Mouse (Mus musculus) ovary, postnatal 36 days (tissue): Measurements from ENCODE around the gene Adamts6.
A peak's percentile ranks its signal among the peaks of the same experiment; 100 is the strongest.

Experiments used
- DNase-seq: peaks from one replicate; pipeline ENCODE4 v3.0.0; 2022; ENCODE audit warnings: low spot score, mixed read lengths

Gene Adamts6

DNA sequence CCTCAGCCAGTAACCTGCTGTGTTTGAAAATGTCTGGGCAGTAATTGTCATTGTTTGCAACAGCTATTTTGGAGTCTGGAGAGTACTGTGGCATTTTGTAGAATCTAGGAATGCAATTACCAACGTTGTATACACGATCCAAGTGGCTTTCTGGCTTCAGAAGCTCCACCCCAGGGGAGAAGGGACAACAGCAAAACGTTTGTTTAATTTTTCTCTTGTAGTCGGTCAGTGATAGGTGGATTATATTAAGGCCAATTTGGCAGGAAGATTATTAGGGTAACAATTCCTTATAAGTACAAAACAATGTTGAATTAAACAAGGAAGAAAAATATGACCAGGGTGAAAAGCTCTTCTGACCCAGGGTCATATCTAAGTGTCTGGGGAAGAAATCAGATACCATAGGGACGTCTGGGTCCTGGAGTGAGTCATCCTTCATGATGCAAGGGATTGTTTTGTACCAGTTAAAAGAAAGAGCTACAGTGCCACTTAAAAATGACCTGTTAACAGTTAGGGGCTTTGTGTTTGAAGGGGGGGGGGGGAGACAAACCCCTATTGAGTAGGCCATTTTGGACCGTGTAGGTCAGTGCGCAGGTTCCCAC, 229.2 kb downstream of the Adamts6 start:
- DNase-seq = no peak

DNA sequence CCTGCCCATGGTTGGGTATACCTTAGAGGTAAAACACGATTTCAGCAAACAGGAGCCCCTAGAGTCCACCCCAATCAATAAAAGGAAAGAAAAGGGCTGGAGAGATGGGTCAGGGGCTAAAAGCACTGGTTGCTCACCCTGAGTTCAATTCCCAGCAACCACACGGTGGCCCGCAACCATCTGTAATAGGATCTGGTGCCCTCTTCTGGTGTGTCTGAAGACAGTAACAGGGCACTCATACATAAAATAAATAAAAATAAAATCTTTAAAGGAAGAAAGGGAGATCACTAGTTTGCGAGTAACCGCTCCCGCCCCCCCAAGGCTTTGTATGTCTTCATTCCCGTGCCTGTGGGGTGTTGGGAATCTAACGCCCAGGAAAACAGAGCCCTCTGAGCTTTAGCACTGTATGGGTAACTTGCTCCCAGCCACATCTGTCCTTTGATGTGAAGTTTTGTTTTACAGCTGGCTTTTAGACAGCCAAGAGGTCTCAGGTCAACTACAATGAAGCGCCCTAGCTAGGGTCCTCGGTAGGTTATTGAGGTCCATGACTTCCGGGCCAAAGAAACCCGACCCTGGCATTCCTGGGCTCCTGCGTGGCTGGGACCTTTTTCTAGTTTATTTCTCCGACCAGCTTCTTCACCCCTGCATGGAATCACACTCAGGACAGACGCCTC, 230.1 kb downstream of the Adamts6 start:
- DNase-seq = no peak

DNA sequence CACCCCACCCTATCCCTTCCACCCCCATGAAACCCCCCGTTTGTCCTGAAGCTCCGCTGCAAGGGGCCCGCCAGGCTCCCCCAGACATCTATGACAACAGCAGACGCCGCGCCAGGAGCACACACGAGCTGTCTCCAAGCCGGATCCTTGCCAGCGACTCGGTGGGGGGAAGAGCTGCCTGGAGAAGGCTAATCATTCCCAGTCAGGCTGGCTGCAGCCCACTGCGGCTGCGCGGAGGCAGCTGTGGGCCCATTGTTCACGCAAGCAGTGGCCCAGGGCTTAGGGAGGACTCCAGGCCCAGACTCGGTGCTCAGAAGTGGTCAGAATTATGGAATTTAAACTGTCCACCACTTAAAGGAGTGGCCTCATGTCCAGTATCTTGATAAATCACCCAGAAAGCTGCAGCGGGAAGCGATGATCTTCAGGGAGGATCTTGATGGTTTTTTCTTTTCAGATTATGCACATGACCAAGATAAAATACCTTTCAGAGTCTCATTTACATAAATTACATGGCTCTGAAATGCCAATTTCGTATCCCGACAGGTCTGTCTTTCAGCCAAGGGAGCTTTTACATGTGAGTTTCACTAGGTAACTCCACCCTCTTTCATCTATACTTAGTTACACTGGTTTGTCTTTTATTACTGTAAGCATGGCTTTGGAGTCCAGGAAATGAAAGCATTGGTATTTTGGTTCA, 230.8 kb downstream of the Adamts6 start:
- DNase-seq = peak; percentile 89

DNA sequence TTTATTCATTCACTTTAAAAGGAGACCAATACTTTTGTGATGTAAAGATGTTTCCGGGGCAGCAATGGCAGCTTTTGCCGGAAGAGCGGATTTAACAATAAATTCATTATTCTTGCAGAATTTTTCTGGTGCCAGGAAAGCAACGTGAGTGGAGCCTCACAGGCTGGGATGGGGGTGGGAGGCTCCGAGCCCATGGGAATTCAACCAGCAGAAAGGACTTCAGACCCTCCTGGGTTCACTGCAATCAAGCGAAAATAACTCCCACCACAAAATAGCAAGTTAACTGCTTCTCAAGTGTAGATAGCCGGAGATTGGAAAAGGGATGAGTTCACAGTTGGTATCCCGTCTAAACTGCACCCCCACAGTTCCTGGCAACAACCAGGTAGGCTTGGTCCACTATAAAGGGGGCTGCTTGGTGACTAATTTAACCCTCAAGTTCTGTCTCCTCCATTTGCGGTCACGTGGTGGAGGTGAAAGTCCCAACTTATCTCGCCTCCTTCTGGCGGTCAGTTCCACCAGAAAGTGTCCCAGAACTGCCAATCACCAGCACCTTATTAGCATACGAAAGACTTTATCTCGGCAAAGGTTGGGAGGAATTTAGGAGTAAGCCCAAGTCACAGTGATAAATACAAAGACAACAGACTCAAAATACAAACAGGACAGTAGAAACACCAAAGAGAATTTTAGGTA, 231.5 kb downstream of the Adamts6 start:
- no peak for DNase-seq

DNA sequence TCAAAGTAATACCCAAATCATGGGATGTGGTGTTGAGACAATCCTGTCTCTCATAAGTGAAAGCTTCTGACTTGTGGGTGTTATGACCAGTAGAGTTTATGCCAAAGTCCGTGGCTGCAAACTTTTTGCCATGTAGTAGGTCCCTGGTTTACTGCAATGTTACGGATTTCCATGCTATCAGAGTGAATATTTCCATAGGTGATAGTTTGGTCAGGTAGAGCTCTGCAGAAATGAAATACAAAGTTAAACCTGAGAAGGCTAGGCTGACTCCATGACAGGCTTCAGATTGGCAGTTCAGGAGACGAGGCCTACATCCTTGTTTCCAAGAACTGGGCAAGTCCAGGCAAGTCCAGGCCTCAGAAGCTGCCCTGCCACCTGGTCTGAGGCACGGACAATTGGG, 232.3 kb downstream of the Adamts6 start:
- no peak for DNase-seq

DNA sequence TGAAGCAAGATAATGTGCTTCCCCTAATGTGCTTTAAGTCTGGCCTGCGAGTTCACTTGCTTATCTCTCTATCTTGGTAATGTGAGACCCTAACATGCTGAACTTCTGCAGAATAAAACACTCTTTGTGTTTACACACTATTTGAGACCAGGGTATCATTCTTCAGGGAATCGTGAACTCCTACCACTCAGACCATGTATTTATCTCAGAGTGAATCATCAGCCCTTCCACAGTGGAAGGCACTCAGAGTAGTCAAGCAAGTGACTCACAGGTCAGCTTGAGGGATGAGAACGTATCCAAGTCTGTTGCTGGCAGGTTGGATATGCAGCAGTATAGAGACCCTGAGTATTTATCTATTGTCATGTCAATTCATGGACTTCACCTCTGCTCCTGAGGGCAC, 232.8 kb downstream of the Adamts6 start:
- no peak for DNase-seq

DNA sequence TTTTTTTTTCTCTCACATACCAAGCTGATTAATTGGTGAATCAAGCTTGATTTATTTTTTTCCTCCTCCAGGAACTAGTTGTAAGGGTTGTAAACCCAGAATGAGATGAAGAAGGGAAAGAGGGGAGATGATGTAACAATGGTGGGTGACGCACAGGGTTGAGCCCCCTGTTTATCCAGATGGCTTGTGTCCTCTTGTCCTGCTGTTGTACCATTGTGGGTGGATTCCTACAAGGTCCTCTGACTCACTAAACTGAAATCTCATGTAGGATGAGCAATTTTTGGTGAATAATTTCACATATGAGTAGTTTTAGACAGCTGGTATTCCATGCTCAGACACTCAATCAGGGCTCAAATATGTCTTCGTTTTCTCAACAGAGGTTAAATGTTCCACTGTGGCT, 233.9 kb downstream of the Adamts6 start:
- DNase-seq = no peak

DNA sequence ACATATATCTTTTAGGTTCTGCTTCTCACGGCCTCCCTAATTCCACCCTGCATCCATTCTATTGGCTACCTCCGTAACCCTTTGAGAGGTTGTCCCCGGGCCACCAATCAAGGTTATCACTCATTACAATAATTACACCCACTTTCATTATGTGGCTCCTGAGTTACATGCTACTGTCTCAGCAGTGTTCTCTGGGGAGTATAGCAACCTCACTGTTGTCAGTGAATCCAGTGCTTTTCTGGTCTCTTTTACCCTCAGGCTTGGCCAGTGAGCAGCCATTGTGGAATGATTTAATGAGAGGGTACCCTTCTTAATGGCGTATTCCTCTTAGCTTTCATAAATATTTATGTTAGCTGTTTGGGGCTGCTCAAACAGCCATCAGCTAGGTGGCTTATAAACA, 238.0 kb downstream of the Adamts6 start:
- no peak for DNase-seq

DNA sequence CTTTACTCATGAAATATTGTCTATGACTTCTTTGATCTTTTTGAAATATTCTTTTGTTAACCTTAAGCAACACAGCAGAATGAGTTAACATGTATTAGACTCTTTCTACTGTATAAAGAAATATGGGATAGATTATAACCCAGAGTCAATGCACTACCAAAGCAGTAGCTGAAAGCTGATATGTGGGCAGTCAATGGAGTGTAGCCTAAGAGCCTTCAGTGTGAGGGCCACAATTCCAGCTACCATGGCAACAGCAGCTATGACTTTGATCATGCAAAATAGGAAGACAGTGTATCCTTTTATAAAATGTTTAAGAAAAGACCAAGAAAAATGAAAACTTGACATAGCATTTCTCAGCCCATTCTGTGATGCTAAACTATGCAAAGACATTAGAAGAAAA, 241.6 kb downstream of the Adamts6 start:
- no peak for DNase-seq

DNA sequence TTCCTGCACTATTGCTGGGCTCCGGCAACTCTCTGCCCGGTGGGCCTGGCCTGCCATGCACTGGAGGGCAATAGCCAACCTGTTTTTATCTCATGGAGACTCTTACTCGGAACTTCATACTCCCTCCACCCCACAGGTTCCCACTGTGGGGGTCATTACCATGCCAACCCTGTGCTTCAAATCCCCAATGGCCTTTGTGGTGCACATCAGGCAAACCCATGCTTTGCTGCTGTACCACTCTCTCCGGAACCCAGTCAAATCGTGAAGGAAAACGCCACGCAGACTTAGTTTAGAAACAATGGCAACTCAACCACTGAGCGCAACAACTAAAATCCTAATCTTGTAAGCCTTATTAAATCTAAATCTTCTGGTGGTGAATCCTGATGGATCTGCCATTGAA, 244.2 kb downstream of the Adamts6 start:
- no peak for DNase-seq

DNA sequence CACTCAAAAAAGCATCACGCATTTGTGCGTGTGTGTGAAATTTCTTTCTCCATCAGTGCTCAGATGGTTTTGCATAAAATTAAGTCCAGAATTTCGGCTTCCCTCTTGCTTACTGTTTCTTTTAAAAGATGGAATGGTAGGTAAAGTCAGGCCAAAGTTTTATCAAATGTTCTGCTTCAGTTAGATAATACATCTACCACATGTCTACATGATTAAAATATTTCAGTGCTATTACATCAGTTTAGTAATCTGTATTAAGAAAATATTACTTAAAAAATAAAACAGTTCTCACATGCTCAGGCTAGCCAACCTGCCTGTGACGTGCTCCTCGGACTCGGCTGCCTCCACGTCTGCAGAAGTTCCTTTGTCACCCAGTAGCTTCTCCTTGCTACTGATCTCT, 245.1 kb downstream of the Adamts6 start:
- DNase-seq = no peak

DNA sequence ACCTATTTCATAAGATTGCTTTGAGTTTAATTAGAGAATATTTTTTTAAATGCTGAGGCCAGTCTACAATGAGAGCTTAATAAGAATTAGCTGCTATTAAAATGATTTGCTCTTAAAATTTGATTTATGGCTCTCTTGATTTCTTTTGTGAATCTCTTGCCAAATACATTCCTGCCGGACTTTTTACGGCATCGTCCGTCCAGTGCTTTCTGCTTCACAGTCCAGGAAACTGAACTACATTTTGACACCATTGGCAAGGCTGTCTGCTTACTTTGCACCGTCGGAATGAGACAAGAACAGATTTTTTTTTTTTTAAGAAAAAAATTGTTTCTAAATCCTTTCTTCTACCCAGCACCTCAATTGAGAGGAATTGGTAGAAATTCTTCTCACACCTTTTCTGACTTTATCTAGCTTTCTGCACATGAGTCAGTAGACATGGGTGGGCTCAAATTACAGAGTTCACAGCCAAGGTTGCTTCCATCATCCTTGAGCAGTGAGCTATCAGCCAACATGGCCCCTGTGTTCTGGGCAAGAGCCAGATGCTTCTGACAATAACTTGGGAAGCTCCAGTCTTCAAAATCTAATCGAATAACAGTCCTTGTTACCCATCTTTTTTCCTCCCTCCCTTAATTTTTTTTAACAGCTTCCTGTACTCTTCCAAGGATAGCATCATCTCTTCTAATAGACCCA, 246.3 kb downstream of the Adamts6 start:
- no peak for DNase-seq

DNA sequence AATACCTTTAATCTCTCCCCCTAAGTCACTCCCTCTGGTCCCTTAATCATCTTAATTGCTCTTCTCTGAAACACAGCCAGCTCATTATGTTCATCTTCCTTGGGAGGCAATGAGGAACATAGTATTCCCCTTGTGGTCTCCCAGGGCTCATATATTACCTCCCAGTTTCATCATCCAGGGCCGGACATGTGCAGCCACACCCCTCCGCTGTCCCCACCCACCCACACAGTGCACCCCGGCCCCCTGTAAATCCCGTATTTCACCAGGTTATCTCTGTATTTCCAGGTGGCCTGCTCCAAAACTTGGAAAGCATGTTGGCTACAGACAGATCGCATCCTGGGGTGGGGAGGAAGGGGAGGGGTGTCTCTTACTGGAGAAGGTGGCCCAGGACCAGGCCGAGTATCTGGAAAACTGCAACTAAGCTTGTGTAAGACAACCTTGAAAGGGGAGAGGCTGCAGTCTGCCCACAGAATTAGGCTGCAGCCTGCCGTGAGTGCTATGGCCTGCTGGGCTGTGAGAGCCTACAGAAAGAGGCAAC, 253.3 kb downstream of the Adamts6 start:
- peak; percentile 27 for DNase-seq

DNA sequence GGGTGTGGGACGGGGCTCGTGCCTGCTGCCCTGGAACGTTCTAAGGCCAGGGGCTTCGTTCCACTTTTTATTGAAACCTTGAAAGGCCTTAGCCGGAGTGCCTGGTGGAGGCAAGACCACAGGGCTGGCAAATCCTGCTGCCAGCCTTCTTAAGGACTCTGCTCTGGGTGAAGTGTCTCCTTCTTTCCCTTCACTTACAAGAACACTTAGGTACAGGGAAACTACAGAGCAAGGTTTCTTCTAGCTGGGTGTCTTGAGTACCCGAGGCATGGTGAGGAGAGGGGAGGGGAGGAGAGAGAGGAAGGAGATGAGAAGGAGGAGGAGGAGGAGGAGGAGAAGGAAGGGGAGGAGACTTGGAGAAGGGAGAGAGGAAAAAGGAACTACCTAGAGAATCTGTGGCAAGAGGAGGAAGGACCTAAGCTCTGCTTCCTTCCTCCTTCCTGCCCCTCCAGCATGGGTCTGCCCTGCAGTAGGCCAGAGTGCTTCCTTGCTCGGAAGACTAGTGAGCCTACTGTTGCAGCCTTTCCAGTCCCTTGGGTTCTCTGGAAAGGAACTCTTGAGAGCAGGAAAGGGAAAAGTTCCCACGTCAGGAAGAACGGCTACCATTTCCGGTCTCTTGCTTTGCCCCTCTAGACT, 254.6 kb downstream of the Adamts6 start:
- no peak for DNase-seq

DNA sequence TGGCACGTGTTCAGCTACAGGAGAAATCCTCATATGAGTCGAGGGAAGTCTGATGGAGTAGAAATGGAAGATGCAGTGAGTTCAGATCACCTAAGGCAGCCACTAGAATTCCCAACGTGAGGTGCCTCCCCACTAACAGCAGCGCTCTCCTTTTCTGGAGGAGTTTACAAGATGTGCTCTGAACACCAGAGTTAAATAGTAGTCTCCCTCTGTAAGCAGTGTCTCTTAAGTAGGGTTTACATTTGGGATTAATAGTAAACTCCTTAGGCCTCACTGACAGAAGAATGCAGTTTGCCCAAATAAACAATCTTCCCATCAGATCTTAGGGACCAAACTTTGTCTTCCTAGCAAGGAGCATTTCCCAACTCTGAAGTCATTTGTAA, 255.1 kb downstream of the Adamts6 start:
- no peak for DNase-seq
